In genomic region chr15:82147611-82148111, GRCm38 (mm10) we compare ENCODE assay signal across 8 mouse cellular contexts. TPM values are rescaled to one million over a fixed set of nuclear protein-coding genes. Genes with fewer than 3 reads are reported as not detected.
DNase-seq lines count a peak whose midpoint lies in the region; ATAC-seq and TF ChIP-seq lines count a peak whose summit lies in the region.

No protein-coding gene starts in this region.

- peak; percentile 63 for DNase-seq in A20 (ENCODE audit: low read depth, low spot score)
- DNase-seq in adrenal gland, postnatal 10 days, result peak; percentile 67
- peak; percentile 72 for DNase-seq in kidney, postnatal 10 days
- DNase-seq in liver, embryonic 14.5 days (ENCODE audit: low read depth in 3 of 3, low spot score in 3 of 3), result peak in 1 of 3 experiments; percentile 31
- peak; percentile 56 for DNase-seq in urinary bladder, postnatal 14 days (ENCODE audit: low spot score)

- no peaks in the 10 kb centered on the region for H3K27me3 ChIP-seq in embryonic facial prominence, embryonic 13.5 days
- no peaks in the 10 kb centered on the region for H3K27me3 ChIP-seq in heart, embryonic 13.5 days (replicated peaks)
- H3K27me3 ChIP-seq in liver, embryonic 14.5 days (ENCODE audit: control insufficient read depth, insufficient read depth, low read length), result no peaks in the 10 kb centered on the region

- peak overlapping the region; percentile 92 for H3K9ac ChIP-seq in embryonic facial prominence, embryonic 13.5 days
- H3K9ac ChIP-seq in heart, embryonic 13.5 days, result peak overlapping the region; percentile 89
- peak overlapping the region; percentile 89 for H3K9ac ChIP-seq in liver, embryonic 14.5 days (replicated peaks)

- WGBS in embryonic facial prominence, embryonic 13.5 days, result 1% methylated on average over 50 of the region's 50 CpGs
- under 1% methylated on average over 44 of the region's 50 CpGs for WGBS in heart, embryonic 13.5 days
- WGBS in liver, embryonic 14.5 days (ENCODE audit: insufficient replicate concordance), result 2% methylated on average over 47 of the region's 50 CpGs
- under 1% methylated on average over 50 of the region's 50 CpGs for WGBS in olfactory bulb, adult 2 months

- peak overlapping the region; percentile 97 for H3K27ac ChIP-seq in embryonic facial prominence, embryonic 13.5 days
- peak overlapping the region; percentile 95 for H3K27ac ChIP-seq in heart, embryonic 13.5 days (replicated peaks)
- H3K27ac ChIP-seq in liver, embryonic 14.5 days, result peak overlapping the region; percentile 43
- peak overlapping the region; percentile 51 for H3K27ac ChIP-seq in olfactory bulb, adult 2 months (ENCODE audit: insufficient read depth, low read depth, low read length)

- peaks cover 42% of the 10 kb centered on the region for H3K4me1 ChIP-seq in embryonic facial prominence, embryonic 13.5 days
- H3K4me1 ChIP-seq in heart, embryonic 13.5 days, result peaks cover 56% of the 10 kb centered on the region
- peaks cover 30 to 44% of the 10 kb centered on the region in 2 experiments for H3K4me1 ChIP-seq in liver, embryonic 14.5 days (replicated peaks; ENCODE audit: control insufficient read depth in 2 of 2, insufficient read depth in 2 of 2, low read length in 1 of 2)
- peaks cover 8% of the 10 kb centered on the region for H3K4me1 ChIP-seq in olfactory bulb, adult 2 months (ENCODE audit: control insufficient read depth, insufficient read depth, low read length)

- peak overlapping the region; percentile 84 for H3K4me3 ChIP-seq in embryonic facial prominence, embryonic 13.5 days
- H3K4me3 ChIP-seq in heart, embryonic 13.5 days, result peak overlapping the region; percentile 92
- H3K4me3 ChIP-seq in liver, embryonic 14.5 days (ENCODE audit: insufficient read depth in 1 of 2, low read depth in 2 of 2, low read length in 2 of 2), result peak overlapping the region; percentile 72 to 98
- peak overlapping the region; percentile 81 for H3K4me3 ChIP-seq in olfactory bulb, adult 2 months (ENCODE audit: insufficient read depth, low read depth, low read length)

- peak overlapping the region; percentile 70 for H3K4me2 ChIP-seq in embryonic facial prominence, embryonic 13.5 days
- H3K4me2 ChIP-seq in heart, embryonic 13.5 days, result peak overlapping the region; percentile 82
- H3K4me2 ChIP-seq in liver, embryonic 14.5 days (ENCODE audit: low read depth), result peak overlapping the region; percentile 92

- no peak for TF ChIP-seq EP300 in liver, embryonic 14.5 days (IDR thresholded peaks at IDR 0.05; ENCODE audit: low read depth)

- no peak; the same call in 1 of the 2 replicates for TF ChIP-seq POLR2A in olfactory bulb, adult 2 months (IDR thresholded peaks at IDR 0.05; ENCODE audit: insufficient read depth, low read depth, low read length)

- H3K36me3 ChIP-seq in embryonic facial prominence, embryonic 13.5 days, result peaks cover 5% of the 10 kb centered on the region; the same call in 1 of the 2 replicates
- 0 out of 2 replicates have a peak, but pooled peaks cover 5% of the 10 kb centered on the region for H3K36me3 ChIP-seq in heart, embryonic 13.5 days
- no peaks in the 10 kb centered on the region; the same call in 1 of the 2 replicates for H3K36me3 ChIP-seq in liver, embryonic 14.5 days (replicated peaks; ENCODE audit: control insufficient read depth, insufficient read depth, low read depth)

- H3K9me3 ChIP-seq in embryonic facial prominence, embryonic 13.5 days, result no peaks in the 10 kb centered on the region
- H3K9me3 ChIP-seq in heart, embryonic 13.5 days, result no peaks in the 10 kb centered on the region
- no peaks in the 10 kb centered on the region for H3K9me3 ChIP-seq in liver, embryonic 14.5 days (ENCODE audit: control insufficient read depth, low read length)

- ATAC-seq in embryonic facial prominence, embryonic 13.5 days (ENCODE audit: insufficient number of reproducible peaks, insufficient read depth, low FRiP score, low TSS enrichment, low read depth), result no peak
- ATAC-seq in heart, embryonic 13.5 days (ENCODE audit: extremely low read depth, insufficient number of reproducible peaks, low FRiP score, low TSS enrichment), result 0 out of 2 replicates have a peak, but pooled peaks have one; percentile 4
- ATAC-seq in liver, embryonic 14.5 days (ENCODE audit: insufficient read depth), result peak; percentile 18

- peak; percentile 31; the same call in 1 of the 2 replicates for TF ChIP-seq CTCF in liver, embryonic 14.5 days (IDR thresholded peaks at IDR 0.05; ENCODE audit: low read depth)
- no peak for TF ChIP-seq CTCF in olfactory bulb, adult 2 months (IDR thresholded peaks at IDR 0.05; ENCODE audit: insufficient read depth, low read depth, low read length)

RNA-seq across cellular contexts. Expression of gene Srebf2, which starts 0.7 kb away (rescaled TPM):
- total RNA-seq in adrenal gland, postnatal 10 days (2021), result 10 to 100 TPM; 44.6 to 47.5 TPM
- polyA plus RNA-seq in embryonic facial prominence, embryonic 13.5 days (2015; fragmentation: Nextera tagmentation; extraction: Ambion mirVana), result 146 and 160 TPM in 2 replicates
- polyA plus RNA-seq in heart, embryonic 13.5 days (2015; fragmentation: Nextera tagmentation; extraction: Ambion mirVana), result 89.4 and 92.6 TPM in 2 replicates
- 29.3 and 37.1 TPM in 2 replicates for polyA plus RNA-seq in liver, embryonic 14.5 days (2012; rRNA removed)
- 30.8 and 35.2 TPM in 2 replicates for polyA plus RNA-seq in liver, embryonic 14.5 days (2014; fragmentation: Nextera tagmentation; extraction: Ambion mirVana)
- polyA plus RNA-seq in olfactory bulb, adult 2 months (2012; ENCODE audit: insufficient read depth, insufficient read length, low replicate concordance, missing spikeins), result 282 TPM in 1 of 2 replicates, not detected in the other

RNA-seq across cellular contexts. Expression of gene Ccdc134, which starts 19.9 kb away (rescaled TPM):
- total RNA-seq in adrenal gland, postnatal 10 days (2021), result 1 to 10 TPM; 8.6 to 8.7 TPM
- 22.7 and 26.8 TPM in 2 replicates for polyA plus RNA-seq in embryonic facial prominence, embryonic 13.5 days (2015; fragmentation: Nextera tagmentation; extraction: Ambion mirVana)
- 9.0 and 9.6 TPM in 2 replicates for polyA plus RNA-seq in heart, embryonic 13.5 days (2015; fragmentation: Nextera tagmentation; extraction: Ambion mirVana)
- 5.9 and 7.2 TPM in 2 replicates for polyA plus RNA-seq in liver, embryonic 14.5 days (2012; rRNA removed)
- 5.5 and 6.6 TPM in 2 replicates for polyA plus RNA-seq in liver, embryonic 14.5 days (2014; fragmentation: Nextera tagmentation; extraction: Ambion mirVana)
- polyA plus RNA-seq in olfactory bulb, adult 2 months (2012; ENCODE audit: insufficient read depth, insufficient read length, low replicate concordance, missing spikeins), result not detected in 2 replicates

Comparison
In these comparisons a context has a peak if more than half of its experiments do, and no peak if none do; other contexts are left out.
1. H3K27ac ChIP-seq: peak in every context shown above with its lines; median percentile 97 in embryonic facial prominence, embryonic 13.5 days; 95 in heart, embryonic 13.5 days; 51 in olfactory bulb, adult 2 months; 43 in liver, embryonic 14.5 days.